ENCODE assay signal across 8 mouse cellular contexts in genomic region chr7:116191138-116191537, GRCm38 (mm10).
DNase-seq lines count a peak whose midpoint lies in the region; ATAC-seq and TF ChIP-seq lines count a peak whose summit lies in the region.

No protein-coding gene starts in this region.

- TF ChIP-seq EP300 in lung, postnatal 0 days (IDR thresholded peaks at IDR 0.05), result no peak

- no peak overlapping the region for H3K4me2 ChIP-seq in lung, postnatal 0 days (replicated peaks; ENCODE audit: low read depth, low read length)
- no peak overlapping the region for H3K4me2 ChIP-seq in stomach, embryonic 15.5 days

- H3K9me3 ChIP-seq in lung, postnatal 0 days (ENCODE audit: low read length), result no peaks in the 10 kb centered on the region
- no peaks in the 10 kb centered on the region for H3K9me3 ChIP-seq in forebrain, embryonic 10.5 days
- no peaks in the 10 kb centered on the region for H3K9me3 ChIP-seq in stomach, embryonic 15.5 days

- 36% methylated on average over 3 of the region's 3 CpGs for WGBS in lung, postnatal 0 days
- 35% methylated on average over 3 of the region's 3 CpGs for WGBS in forebrain, embryonic 10.5 days
- 26% methylated on average over 3 of the region's 3 CpGs for WGBS in stomach, embryonic 15.5 days

- H3K4me1 ChIP-seq in lung, postnatal 0 days (ENCODE audit: insufficient read depth, low read depth, low read length), result no peaks in the 10 kb centered on the region
- H3K4me1 ChIP-seq in forebrain, embryonic 10.5 days, result peaks cover 61% of the 10 kb centered on the region
- 0 out of 2 replicates have a peak, but pooled peaks cover 5% of the 10 kb centered on the region for H3K4me1 ChIP-seq in stomach, embryonic 15.5 days

- no peak overlapping the region for H3K9ac ChIP-seq in lung, postnatal 0 days (replicated peaks; ENCODE audit: low read depth)
- H3K9ac ChIP-seq in stomach, embryonic 15.5 days, result no peak overlapping the region

- no peak for TF ChIP-seq CTCF in lung, postnatal 0 days (IDR thresholded peaks at IDR 0.05)

- peak; percentile 59 for ATAC-seq in lung, postnatal 0 days
- peak; percentile 71 for ATAC-seq in stomach, embryonic 15.5 days (ENCODE audit: insufficient read depth, low FRiP score, low read depth)
- no peak for ATAC-seq in CD4-positive, CD25-positive, alpha-beta regulatory T cell, adult 4 months

- H3K36me3 ChIP-seq in lung, postnatal 0 days (ENCODE audit: insufficient read depth, low read length), result no peaks in the 10 kb centered on the region
- peaks cover 17% of the 10 kb centered on the region for H3K36me3 ChIP-seq in forebrain, embryonic 10.5 days (replicated peaks)
- no peaks in the 10 kb centered on the region for H3K36me3 ChIP-seq in stomach, embryonic 15.5 days

- intact Hi-C loops in left cerebral cortex, postnatal 36 days (cut with DNase I), result no loop called here

- H3K4me3 ChIP-seq in lung, postnatal 0 days (ENCODE audit: low read depth, low read length), result no peak overlapping the region
- H3K4me3 ChIP-seq in forebrain, embryonic 10.5 days, result no peak overlapping the region
- no peak overlapping the region for H3K4me3 ChIP-seq in stomach, embryonic 15.5 days (replicated peaks)

- no peak overlapping the region for H3K27ac ChIP-seq in lung, postnatal 0 days (ENCODE audit: low read length)
- H3K27ac ChIP-seq in forebrain, embryonic 10.5 days, result peak overlapping the region; percentile 73
- no peak overlapping the region for H3K27ac ChIP-seq in stomach, embryonic 15.5 days

- peak; percentile 42 for DNase-seq in lung, postnatal 0 days (ENCODE audit: low spot score)
- DNase-seq in lung, adult 18-20 months, result no peak
- peak; percentile 65 for DNase-seq in forebrain, embryonic 10.5 days (ENCODE audit: extremely low spot score, low spot score)
- DNase-seq in left cerebral cortex, postnatal 36 days (ENCODE audit: low spot score in 2 of 2), result peak; percentile 61 to 67
- DNase-seq in adrenal gland, postnatal 10 days, result no peak
- no peak for DNase-seq in cerebellum, postnatal 10 days

- H3K27me3 ChIP-seq in lung, postnatal 0 days (replicated peaks; ENCODE audit: insufficient read depth, low read length), result no peaks in the 10 kb centered on the region
- H3K27me3 ChIP-seq in forebrain, embryonic 10.5 days (ENCODE audit: poor library complexity, severe bottlenecking), result no peaks in the 10 kb centered on the region
- no peaks in the 10 kb centered on the region for H3K27me3 ChIP-seq in stomach, embryonic 15.5 days (replicated peaks)

Comparison
In these comparisons a context has a peak if more than half of its experiments do, and no peak if none do; other contexts are left out.
1. DNase-seq: peak in lung, postnatal 0 days (single experiment), forebrain, embryonic 10.5 days (single experiment) and left cerebral cortex, postnatal 36 days (2 of 2); none in lung, adult 18-20 months (0 of 2), adrenal gland, postnatal 10 days (single experiment) and cerebellum, postnatal 10 days (0 of 2).